Mouse (Mus musculus): ENCODE measurements around the gene Aprt. TPM values are rescaled to one million over a fixed set of nuclear protein-coding genes. Genes with fewer than 3 reads are reported as not detected.
A peak's percentile ranks its signal among the peaks of the same experiment; 100 is the strongest.

Aprt gene
- 60.1 and 61.0 TPM in 2 replicates for polyA plus RNA-seq (2012; rRNA removed)

DNA sequence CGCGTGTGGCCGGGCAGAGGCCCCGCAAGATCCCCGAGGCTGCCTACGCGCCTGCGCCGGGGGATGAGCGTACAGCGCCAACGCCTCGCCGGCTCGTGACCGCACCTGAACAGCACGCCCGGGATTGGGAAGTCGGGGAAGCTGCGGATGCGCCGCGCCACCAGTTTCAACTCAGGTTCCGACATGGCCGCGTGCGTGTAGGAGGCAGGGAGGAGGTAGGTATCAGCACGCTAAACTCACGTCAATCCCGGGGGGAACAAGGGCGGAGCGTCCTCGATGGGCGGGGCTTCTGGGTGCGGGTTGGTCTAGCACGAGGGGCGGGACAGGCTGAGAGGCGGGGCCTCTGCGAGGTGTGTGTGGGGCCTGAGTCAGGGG lies at the start of gene Aprt:
Gene Aprt (minus strand): TSS at position 262 of the 375 bp plus-strand sequence.
- Histone ChIP-seq H3K27ac (ENCODE audit: insufficient read depth, low read length) (no peak within 1 kb of the TSS), H3K4me1 (ENCODE audit: control insufficient read depth, insufficient read depth, low read length) (no peaks in the 10 kb centered on the region), H3K4me3 (ENCODE audit: insufficient read depth, low read length) (peak within 1 kb of the TSS; percentile 82)
- TF ChIP-seq POLR2A (IDR thresholded peaks at IDR 0.05; ENCODE audit: extremely low read depth, insufficient read depth, low read length) (peak; percentile 85; the same call in 1 of the 2 replicates), CTCF (IDR thresholded peaks at IDR 0.05; ENCODE audit: extremely low read depth, insufficient read depth, low read length) (no peak)

DNA sequence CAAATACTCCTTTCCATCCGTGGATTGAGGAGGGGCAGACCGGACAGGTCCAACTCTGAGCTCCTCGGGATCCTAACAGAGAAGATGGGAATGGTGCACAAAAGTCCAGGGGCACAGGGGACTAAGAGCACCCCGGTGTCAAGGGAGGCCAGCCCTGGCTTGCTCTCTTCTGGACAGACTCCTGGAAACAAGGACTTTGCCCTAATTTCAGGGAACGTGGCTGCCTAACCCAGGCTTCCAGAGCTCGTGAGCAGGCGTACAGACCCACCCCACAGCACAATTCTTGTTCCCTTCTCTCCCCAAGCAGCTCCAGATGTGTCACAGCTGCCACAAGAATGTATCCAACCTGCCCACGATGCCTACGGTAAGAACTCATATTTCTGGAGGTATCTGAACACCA lies 49.1 kb upstream of the Aprt start:
- no peak overlapping the region for H3K27ac ChIP-seq (ENCODE audit: insufficient read depth, low read length)
- H3K4me1 ChIP-seq (ENCODE audit: control insufficient read depth, insufficient read depth, low read length) = no peaks in the 10 kb centered on the region
- TF ChIP-seq POLR2A (IDR thresholded peaks at IDR 0.05; ENCODE audit: extremely low read depth, insufficient read depth, low read length) (no peak), CTCF (IDR thresholded peaks at IDR 0.05; ENCODE audit: extremely low read depth, insufficient read depth, low read length) (no peak)
- H3K4me3 ChIP-seq (ENCODE audit: insufficient read depth, low read length) = no peak overlapping the region

DNA sequence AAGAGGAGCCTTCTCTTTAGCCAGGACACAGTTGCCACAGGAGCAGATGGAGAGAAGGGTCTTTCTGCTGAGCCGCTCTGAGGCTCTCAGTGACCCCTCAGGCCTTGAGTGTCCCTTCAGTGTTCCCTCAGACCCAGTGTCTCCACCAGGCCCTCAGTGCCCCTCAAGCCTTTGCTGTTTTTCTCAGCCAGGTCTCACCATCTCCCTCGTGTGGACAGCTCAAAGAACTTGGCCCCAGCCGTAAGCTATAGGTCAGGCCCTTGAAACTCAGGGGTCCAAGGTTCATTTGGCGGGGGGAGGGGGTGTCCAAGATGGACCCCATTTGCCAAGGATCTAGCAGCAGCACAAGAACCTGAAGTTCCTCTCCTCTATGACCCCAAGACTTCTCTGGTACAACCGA lies 47.9 kb upstream of the Aprt start:
- Histone ChIP-seq H3K4me3 (ENCODE audit: insufficient read depth, low read length) (no peak overlapping the region), H3K4me1 (ENCODE audit: control insufficient read depth, insufficient read depth, low read length) (no peaks in the 10 kb centered on the region), H3K27ac (ENCODE audit: insufficient read depth, low read length) (no peak overlapping the region)
- TF ChIP-seq CTCF (IDR thresholded peaks at IDR 0.05; ENCODE audit: extremely low read depth, insufficient read depth, low read length) (no peak), POLR2A (IDR thresholded peaks at IDR 0.05; ENCODE audit: extremely low read depth, insufficient read depth, low read length) (no peak)

DNA sequence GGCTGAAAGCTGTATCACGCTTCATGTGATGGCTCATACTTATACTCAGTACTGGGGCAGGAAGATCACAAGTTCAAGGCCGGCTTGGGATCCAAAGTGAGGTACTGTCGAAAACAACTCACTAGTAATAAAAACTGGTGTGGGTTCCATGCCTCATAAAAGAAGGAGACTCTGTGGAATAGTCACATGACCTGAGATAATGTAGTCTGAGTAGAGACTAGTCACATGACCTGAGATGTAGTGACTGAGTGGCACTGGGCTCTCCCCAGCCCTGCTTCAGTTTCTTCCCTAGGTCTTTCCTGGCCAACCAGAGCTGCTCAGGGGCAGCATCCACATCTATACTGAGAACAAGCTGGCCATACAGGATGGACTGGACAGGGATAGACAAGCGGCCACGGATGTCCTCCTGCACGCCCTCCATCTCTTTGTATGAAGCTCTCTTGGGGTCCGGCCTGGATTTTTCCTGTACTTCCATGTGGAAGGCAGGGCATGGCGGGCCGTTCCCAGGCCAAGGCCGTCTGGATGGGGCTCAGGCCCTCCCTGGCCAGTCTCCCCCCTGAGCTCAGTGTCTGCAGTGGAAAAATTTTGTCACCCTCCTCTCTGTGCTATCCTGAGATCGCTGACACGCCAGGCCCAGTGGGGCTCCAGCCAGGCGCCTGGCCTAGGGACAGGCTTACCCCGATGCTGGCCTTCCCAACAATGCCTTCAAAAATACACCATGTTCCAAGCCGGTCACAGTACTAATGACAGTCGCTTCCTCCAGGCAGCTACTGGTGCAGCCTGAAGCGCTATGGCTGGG lies 47.3 kb upstream of the Aprt start:
- H3K27ac ChIP-seq (ENCODE audit: insufficient read depth, low read length) = no peak overlapping the region
- H3K4me1 ChIP-seq (ENCODE audit: control insufficient read depth, insufficient read depth, low read length) = no peaks in the 10 kb centered on the region
- no peak overlapping the region for H3K4me3 ChIP-seq (ENCODE audit: insufficient read depth, low read length)
- no peak for TF ChIP-seq CTCF (IDR thresholded peaks at IDR 0.05; ENCODE audit: extremely low read depth, insufficient read depth, low read length)
- TF ChIP-seq POLR2A (IDR thresholded peaks at IDR 0.05; ENCODE audit: extremely low read depth, insufficient read depth, low read length) = no peak

DNA sequence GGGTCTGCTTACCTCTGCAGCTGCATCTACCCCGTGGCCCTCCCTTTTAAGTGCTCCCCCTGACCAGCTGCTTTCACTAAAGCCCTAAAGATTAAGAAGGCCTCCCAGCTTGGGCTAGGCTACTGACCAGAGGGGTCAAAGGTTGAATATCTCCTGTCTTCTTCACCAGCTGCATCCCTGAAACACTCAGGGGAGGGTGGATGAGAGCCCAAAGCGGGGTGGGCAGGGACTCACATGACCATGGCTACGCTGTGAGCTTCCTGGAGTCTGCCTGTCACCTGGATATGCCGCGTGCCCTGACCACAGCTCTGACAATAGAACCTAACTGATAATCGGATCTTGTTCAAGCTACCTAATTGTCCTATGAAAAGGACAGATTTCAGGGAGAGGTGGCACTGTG lies 46.0 kb upstream of the Aprt start, which contains the start of gene Pabpn1l:
Gene Pabpn1l (minus strand): TSS at position 13 of the 400 bp plus-strand sequence.
- Histone ChIP-seq H3K4me3 (ENCODE audit: insufficient read depth, low read length) (no peak within 1 kb of the TSS), H3K27ac (ENCODE audit: insufficient read depth, low read length) (no peak within 1 kb of the TSS), H3K4me1 (ENCODE audit: control insufficient read depth, insufficient read depth, low read length) (no peaks in the 10 kb centered on the region)
- no peak for TF ChIP-seq CTCF (IDR thresholded peaks at IDR 0.05; ENCODE audit: extremely low read depth, insufficient read depth, low read length)
- no peak for TF ChIP-seq POLR2A (IDR thresholded peaks at IDR 0.05; ENCODE audit: extremely low read depth, insufficient read depth, low read length)

DNA sequence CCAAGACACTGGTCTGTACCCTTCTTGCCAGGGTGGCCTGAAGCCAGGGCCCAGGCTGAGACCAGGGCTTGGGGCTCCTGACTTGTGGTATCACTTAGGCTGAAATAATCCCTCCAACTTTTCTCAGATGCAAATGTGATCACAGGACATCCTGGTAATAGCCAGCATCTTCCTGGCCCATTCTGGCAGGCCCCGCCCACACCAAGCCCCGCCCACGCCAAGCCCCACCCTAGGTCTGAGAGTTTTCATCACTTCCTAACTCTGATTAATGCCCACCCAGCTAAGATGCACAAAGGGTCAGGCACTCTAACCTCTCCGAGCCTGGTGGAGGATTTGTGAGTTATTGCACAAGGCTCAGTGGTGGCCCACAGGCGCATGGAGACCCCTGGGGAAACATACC lies 43.7 kb upstream of the Aprt start:
- Histone ChIP-seq H3K4me1 (ENCODE audit: control insufficient read depth, insufficient read depth, low read length) (no peaks in the 10 kb centered on the region), H3K27ac (ENCODE audit: insufficient read depth, low read length) (no peak overlapping the region), H3K4me3 (ENCODE audit: insufficient read depth, low read length) (no peak overlapping the region)
- no peak for TF ChIP-seq POLR2A (IDR thresholded peaks at IDR 0.05; ENCODE audit: extremely low read depth, insufficient read depth, low read length)
- TF ChIP-seq CTCF (IDR thresholded peaks at IDR 0.05; ENCODE audit: extremely low read depth, insufficient read depth, low read length) = no peak

DNA sequence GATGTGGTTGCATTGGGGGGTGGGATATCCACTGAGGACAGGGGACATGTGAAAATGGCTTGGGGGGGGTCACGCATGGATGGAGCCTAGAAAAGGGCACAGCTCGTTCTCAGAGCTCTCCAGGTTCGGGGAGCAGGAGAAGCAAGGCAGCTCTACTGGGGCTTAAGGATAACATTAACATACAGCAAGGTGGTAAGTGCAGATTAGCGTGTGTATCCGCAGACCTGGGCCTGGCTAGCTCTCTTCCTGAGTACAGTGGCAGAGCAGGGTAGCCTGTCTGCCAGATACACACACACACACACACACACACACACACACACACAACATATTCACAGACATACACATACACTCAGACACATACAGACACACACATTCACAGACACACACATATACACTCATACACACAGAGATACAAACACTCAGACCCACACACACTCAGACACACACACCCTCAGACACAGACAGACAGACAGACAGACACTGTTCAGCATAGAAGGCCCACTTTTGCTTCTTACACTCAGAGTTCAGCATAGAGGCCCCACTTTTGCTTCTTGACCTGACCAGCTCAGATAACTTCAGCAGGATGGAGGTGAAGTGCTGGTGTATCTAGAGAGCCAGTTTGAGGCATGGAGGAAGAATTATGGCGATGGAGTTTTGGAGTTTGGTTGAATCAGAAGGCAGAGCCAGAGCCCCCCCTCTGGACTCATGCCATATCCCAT lies 42.1 kb upstream of the Aprt start:
- Histone ChIP-seq H3K4me1 (ENCODE audit: control insufficient read depth, insufficient read depth, low read length) (no peaks in the 10 kb centered on the region), H3K27ac (ENCODE audit: insufficient read depth, low read length) (no peak overlapping the region), H3K4me3 (ENCODE audit: insufficient read depth, low read length) (no peak overlapping the region)
- TF ChIP-seq POLR2A (IDR thresholded peaks at IDR 0.05; ENCODE audit: extremely low read depth, insufficient read depth, low read length) (no peak), CTCF (IDR thresholded peaks at IDR 0.05; ENCODE audit: extremely low read depth, insufficient read depth, low read length) (no peak)

DNA sequence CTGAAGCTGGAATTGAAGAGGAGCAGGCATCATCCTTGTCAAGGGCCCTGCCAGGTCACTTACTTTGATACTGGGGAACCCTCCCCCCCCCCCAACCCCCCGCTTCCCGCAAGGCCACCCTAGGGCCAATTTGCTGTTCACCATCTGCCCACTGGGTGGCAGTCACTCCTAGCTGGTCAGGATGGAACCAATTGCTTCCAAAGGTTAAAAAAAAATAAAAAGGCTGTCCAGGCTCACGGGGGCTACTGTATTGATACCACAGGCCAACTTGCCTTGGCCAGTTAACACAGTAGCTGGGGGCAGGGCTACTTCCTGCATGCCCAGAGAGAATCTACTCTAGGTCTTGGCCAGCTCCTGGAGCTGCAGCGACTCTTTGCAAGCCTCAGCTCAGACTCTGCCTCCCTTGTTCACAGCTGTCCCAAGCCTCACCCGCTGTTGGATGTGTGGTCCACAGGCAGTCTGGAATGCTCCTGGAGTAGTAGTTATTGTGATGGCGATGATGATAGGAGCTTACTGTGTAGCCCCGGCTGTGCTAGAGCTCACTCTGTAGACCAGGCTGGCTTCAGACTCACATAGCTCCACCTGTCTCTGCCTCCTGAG lies 41.3 kb upstream of the Aprt start:
- H3K27ac ChIP-seq (ENCODE audit: insufficient read depth, low read length) = no peak overlapping the region
- H3K4me1 ChIP-seq (ENCODE audit: control insufficient read depth, insufficient read depth, low read length) = no peaks in the 10 kb centered on the region
- TF ChIP-seq POLR2A (IDR thresholded peaks at IDR 0.05; ENCODE audit: extremely low read depth, insufficient read depth, low read length) (no peak), CTCF (IDR thresholded peaks at IDR 0.05; ENCODE audit: extremely low read depth, insufficient read depth, low read length) (peak; percentile 74)
- H3K4me3 ChIP-seq (ENCODE audit: insufficient read depth, low read length) = no peak overlapping the region

DNA sequence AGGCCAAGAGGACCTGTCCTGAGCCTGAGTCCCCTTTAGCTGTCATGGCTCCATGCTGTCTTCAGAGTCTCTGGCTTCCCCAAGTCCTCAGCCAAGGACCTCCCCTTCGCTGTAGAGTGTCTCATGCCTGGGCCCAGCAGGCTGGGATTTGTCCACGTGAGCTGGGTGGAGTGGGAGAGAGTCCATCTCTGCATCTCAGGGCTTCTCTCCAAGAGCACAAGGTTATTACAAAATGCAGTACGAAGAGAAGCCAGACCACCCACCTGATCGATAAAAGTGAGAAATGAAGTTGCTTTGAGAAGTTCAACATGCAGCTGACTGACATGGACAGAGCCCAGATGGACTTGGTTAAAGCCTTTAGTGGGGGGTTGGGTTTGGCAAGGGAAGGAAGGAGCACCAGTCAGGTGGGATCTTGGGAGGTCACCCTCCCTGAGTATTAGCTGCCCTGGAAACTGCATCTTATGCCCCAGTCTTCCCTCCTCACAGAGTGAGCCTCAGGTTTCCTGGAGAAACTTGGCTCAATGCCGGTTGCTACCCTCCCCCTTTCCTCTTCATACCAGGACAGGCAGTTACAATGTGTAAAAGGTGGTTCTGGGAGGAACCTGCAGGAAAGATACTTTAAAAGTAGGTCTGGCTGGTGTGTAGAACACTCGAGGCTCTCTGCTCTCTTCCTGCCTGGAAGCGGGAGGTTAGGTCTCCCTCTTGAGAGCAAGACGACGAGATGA lies 39.6 kb upstream of the Aprt start:
- Histone ChIP-seq H3K27ac (ENCODE audit: insufficient read depth, low read length) (no peak overlapping the region), H3K4me3 (ENCODE audit: insufficient read depth, low read length) (no peak overlapping the region), H3K4me1 (ENCODE audit: control insufficient read depth, insufficient read depth, low read length) (peaks cover 6% of the 10 kb centered on the region)
- no peak for TF ChIP-seq POLR2A (IDR thresholded peaks at IDR 0.05; ENCODE audit: extremely low read depth, insufficient read depth, low read length)
- no peak for TF ChIP-seq CTCF (IDR thresholded peaks at IDR 0.05; ENCODE audit: extremely low read depth, insufficient read depth, low read length)
